Mouse (Mus musculus) ES-Bruce4 (cell line): ENCODE data around the gene Olfr657. TPM values are rescaled to one million over a fixed set of nuclear protein-coding genes. Genes with fewer than 3 reads are reported as not detected.

ENCODE experiments used
- H3K27ac ChIP-seq: 2 replicates; pipeline ENCODE4 v1.5.1; 2012; ENCODE audit warnings: low read length, inconsistent platforms; ENCODE audit not compliant: insufficient read depth
- H3K27me3 ChIP-seq: 2 replicates; pipeline ENCODE4 v1.6.1; 2012; ENCODE audit warnings: mild to moderate bottlenecking, low read length, inconsistent platforms; ENCODE audit not compliant: control insufficient read depth, poor library complexity, insufficient read depth, severe bottlenecking
- H3K36me3 ChIP-seq: 2 replicates; pipeline ENCODE4 v1.6.1; 2012; ENCODE audit warnings: inconsistent platforms, mild to moderate bottlenecking, low read length, moderate library complexity; ENCODE audit not compliant: control insufficient read depth, poor library complexity, insufficient read depth, severe bottlenecking
- H3K4me1 ChIP-seq: one replicate; pipeline ENCODE4 v1.8.1; 2011; ENCODE audit warnings: low read length; ENCODE audit not compliant: control insufficient read depth, insufficient read depth
- H3K4me3 ChIP-seq: 2 replicates; pipeline ENCODE4 v1.5.1; 2011; ENCODE audit warnings: low read depth, mild to moderate bottlenecking, low read length
- H3K9ac ChIP-seq: 2 replicates; pipeline ENCODE4 v1.6.1; 2012; ENCODE audit warnings: low read depth, mild to moderate bottlenecking, inconsistent platforms; ENCODE audit not compliant: poor library complexity, severe bottlenecking
- H3K9me3 ChIP-seq: replicated peaks from 2 replicates; pipeline ENCODE4 v1.6.1; 2012; ENCODE audit warnings: mild to moderate bottlenecking, low read length, inconsistent platforms; ENCODE audit not compliant: control insufficient read depth, poor library complexity, insufficient read depth, severe bottlenecking
- CTCF ChIP-seq: IDR thresholded peaks from one replicate; pipeline ENCODE4 v1.8.1; 2011; ENCODE audit warnings: low read depth, low read length
- EP300 ChIP-seq: IDR thresholded peaks from 2 replicates; pipeline ENCODE4 v1.6.1; 2011; ENCODE audit warnings: low read depth, low read length; ENCODE audit not compliant: insufficient read depth
- POLR2A ChIP-seq: IDR thresholded peaks from one replicate; pipeline ENCODE4 v1.8.1; 2011; ENCODE audit warnings: low read length; ENCODE audit not compliant: insufficient read depth
- polyA plus RNA-seq: library from polyadenylated mRNA; stranded (reverse); fragments of >200 nt; gene quantifications from 2 replicates; pipeline ENCODE4 v1.2.4, GENCODE M21; 2011; ENCODE audit warnings: low read depth; ENCODE audit not compliant: missing spikeins, insufficient read depth, insufficient read length

Gene Olfr657
- polyA plus RNA-seq = not detected in 2 replicates

DNA sequence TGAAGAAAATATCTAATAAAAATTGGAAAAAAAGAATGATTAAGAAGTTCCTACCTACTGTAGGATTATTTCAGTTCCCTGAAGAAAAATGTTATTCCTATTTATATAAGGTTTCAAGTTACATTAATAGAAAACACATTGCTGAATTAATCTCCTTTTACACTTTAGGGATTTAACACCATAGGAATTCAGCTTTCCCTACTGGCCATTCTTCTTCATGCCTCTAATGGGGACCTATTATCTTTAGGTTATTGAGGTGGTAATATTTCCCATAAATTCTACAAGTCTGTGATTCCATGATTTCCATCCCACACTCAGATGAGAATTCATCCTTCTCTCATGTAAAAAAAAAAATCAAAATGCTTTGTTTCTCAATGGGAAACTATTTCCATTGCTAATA lies at the start of gene Olfr657:
Gene Olfr657, plus strand, starts transcription at position 301 of the 400 bp plus-strand sequence.
- Histone ChIP-seq H3K36me3 (no peaks in the 10 kb centered on the region), H3K9ac (no peak within 1 kb of the TSS), H3K4me3 (no peak within 1 kb of the TSS), H3K27ac (no peak within 1 kb of the TSS), H3K9me3 (no peaks in the 10 kb centered on the region), H3K4me1 (no peaks in the 10 kb centered on the region), H3K27me3 (no peaks in the 10 kb centered on the region)
- TF ChIP-seq POLR2A (no peak), EP300 (no peak), CTCF (no peak)

- no peak within 1 kb of the TSS for H3K4me3 ChIP-seq
- H3K27me3 ChIP-seq = no peaks in the 10 kb centered on the region
- TF ChIP-seq EP300 = no peak
- no peak for TF ChIP-seq POLR2A
- TF ChIP-seq CTCF = no peak
Measured at GRCm38 (mm10) chr7:104577014-104577413, 47.6 kb upstream of the Olfr657 start, which contains the start of gene Olfr653. Gene Olfr653, plus strand, starts transcription at chr7:104577314.

DNA sequence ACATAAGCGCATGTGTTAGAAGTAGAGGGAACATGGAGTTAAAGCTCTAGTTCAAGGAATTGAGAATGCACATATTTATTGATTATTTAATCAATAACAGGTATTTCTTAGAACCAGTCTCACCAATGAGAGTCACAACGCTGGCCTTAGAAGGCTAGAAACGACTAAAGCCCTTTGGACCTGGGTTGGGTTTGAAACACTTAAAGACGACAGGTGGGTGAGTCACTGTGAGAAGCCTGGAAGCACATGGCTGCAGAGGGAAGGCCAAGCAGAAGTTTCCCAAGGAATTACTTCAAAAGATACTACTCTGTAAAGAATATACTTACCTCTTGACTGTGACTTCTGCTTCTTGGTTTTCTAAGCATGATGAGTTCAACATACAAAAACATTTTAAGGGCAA lies 43.7 kb upstream of the Olfr657 start:
- Histone ChIP-seq H3K27ac (no peak overlapping the region), H3K36me3 (no peaks in the 10 kb centered on the region), H3K4me1 (no peaks in the 10 kb centered on the region), H3K9me3 (no peaks in the 10 kb centered on the region), H3K27me3 (no peaks in the 10 kb centered on the region), H3K4me3 (no peak overlapping the region), H3K9ac (no peak overlapping the region)
- TF ChIP-seq CTCF (no peak), POLR2A (no peak), EP300 (no peak)

More at GRCm38 (mm10) chr7:104577014-104577413, 47.6 kb upstream of the Olfr657 start, which contains the start of gene Olfr653:
- no peaks in the 10 kb centered on the region for H3K4me1 ChIP-seq
- H3K27ac ChIP-seq = no peak within 1 kb of the TSS
- no peaks in the 10 kb centered on the region for H3K36me3 ChIP-seq
- H3K9me3 ChIP-seq = no peaks in the 10 kb centered on the region
- no peak within 1 kb of the TSS for H3K9ac ChIP-seq

DNA sequence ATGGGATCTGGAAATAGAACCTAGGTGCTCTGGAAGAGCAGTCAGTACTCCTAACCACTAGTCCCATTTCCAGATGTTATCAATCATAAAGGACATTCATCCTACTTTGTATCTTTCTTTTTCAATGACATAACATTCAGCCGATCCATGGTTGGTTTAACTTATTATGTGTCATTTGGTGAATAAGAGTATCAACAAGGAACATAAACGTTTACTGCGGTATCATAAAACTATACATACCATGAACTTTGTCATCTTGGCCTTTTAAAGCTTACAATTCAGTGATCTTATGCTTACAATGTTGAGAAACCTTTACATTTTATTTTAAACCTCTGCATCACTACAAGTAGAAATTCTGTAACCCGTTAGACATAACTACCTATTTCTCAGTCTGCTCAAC lies 43.2 kb upstream of the Olfr657 start:
- no peak overlapping the region for H3K27ac ChIP-seq
- TF ChIP-seq POLR2A (no peak), CTCF (no peak), EP300 (no peak)
- H3K9ac ChIP-seq = no peak overlapping the region
- no peaks in the 10 kb centered on the region for H3K27me3 ChIP-seq
- H3K36me3 ChIP-seq = no peaks in the 10 kb centered on the region
- no peaks in the 10 kb centered on the region for H3K9me3 ChIP-seq
- H3K4me3 ChIP-seq = no peak overlapping the region
- H3K4me1 ChIP-seq = no peaks in the 10 kb centered on the region

DNA sequence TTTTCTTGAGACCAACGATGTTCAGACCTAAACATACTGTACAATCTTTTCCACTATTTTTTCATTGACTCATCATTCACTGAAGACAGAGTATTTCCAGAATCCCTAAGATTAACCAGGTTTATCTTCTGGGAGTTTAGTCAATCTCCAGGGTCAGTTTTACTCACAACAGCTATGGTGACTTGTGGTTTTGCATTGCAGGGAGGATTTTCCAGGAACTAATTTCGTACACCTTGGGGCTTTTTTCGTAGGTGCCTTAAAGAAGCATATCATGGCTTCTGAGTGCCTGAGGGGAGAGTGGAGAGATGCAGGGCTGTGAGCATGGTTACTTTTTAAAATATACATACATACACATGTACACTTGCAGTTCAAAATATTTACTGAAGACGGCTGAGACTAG lies 37.9 kb upstream of the Olfr657 start, which contains the start of gene Olfr654:
Gene Olfr654, plus strand, starts transcription at position 301 of the 400 bp plus-strand sequence.
- no peaks in the 10 kb centered on the region for H3K27me3 ChIP-seq
- H3K36me3 ChIP-seq = no peaks in the 10 kb centered on the region
- H3K4me1 ChIP-seq = no peaks in the 10 kb centered on the region
- TF ChIP-seq CTCF (no peak), POLR2A (no peak), EP300 (no peak)
- no peaks in the 10 kb centered on the region for H3K9me3 ChIP-seq
- no peak within 1 kb of the TSS for H3K9ac ChIP-seq
- no peak within 1 kb of the TSS for H3K27ac ChIP-seq
- no peak within 1 kb of the TSS for H3K4me3 ChIP-seq

DNA sequence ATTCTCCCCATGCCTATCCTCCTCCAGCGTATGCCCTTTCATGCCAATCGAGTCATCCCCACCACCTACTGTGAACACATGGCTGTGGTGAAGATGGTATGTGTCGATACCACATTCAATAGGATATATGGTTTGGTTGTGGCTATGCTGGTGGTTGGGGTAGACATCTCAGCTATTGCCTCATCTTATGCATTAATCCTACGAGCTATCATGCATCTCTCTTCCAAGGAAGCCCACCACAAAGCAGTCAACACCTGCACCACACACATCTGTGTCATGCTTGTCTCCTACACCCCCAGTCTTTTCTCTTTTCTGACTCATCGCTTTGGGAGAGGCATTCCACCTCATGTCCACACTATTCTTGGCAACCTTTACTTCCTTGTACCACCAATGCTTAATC lies 36.3 kb upstream of the Olfr657 start:
- no peak overlapping the region for H3K27ac ChIP-seq
- TF ChIP-seq EP300 (no peak), CTCF (no peak), POLR2A (no peak)
- H3K27me3 ChIP-seq = no peaks in the 10 kb centered on the region
- H3K36me3 ChIP-seq = no peaks in the 10 kb centered on the region
- no peak overlapping the region for H3K9ac ChIP-seq
- no peaks in the 10 kb centered on the region for H3K9me3 ChIP-seq
- no peak overlapping the region for H3K4me3 ChIP-seq
- H3K4me1 ChIP-seq = no peaks in the 10 kb centered on the region
